Mouse (Mus musculus) left cerebral cortex, adult 8-10 months (tissue): ENCODE data around the gene Cnot2. TPM values are rescaled to one million over a fixed set of nuclear protein-coding genes. Genes with fewer than 3 reads are reported as not detected.

ENCODE experiments used
- DNase-seq, 2 experiments: peaks; one replicate each; pipeline ENCODE4 v3.0.0; 2022; ENCODE audit warnings: low spot score in 2 of 2
- total RNA-seq, 4 experiments: library from RNA; stranded (reverse); gene quantifications; 2 replicates each; pipeline ENCODE4 v1.2.4; 2022

The Cnot2 gene
- total RNA-seq, 4 experiments from 2014 or later = 59.7 to 64.9 (median 61.3) TPM

- no peak for DNase-seq
Observed at GRCm38 (mm10) chr10:116481917-116482316, 99.4 kb downstream of the Cnot2 start.

- DNase-seq = no peak
Observed at GRCm38 (mm10) chr10:116480988-116481387, 100.3 kb downstream of the Cnot2 start.

- DNase-seq = no peak
Observed at GRCm38 (mm10) chr10:116476559-116476958, 104.8 kb downstream of the Cnot2 start.

GRCm38 (mm10) chr10:116475725-116476124, 105.6 kb downstream of the Cnot2 start:
- DNase-seq = no peak

- DNase-seq = peak in 1 of 2 experiments; percentile 59
Observed at GRCm38 (mm10) chr10:116473759-116474549, 107.4 kb downstream of the Cnot2 start, which contains the start of gene Kcnmb4. Kcnmb4 (minus strand) TSS chr10:116473878.

GRCm38 (mm10) chr10:116473071-116473758, 108.1 kb downstream of the Cnot2 start:
- peak in 1 of 2 experiments; percentile 37 for DNase-seq

GRCm38 (mm10) chr10:116472579-116472978, 108.7 kb downstream of the Cnot2 start:
- no peak for DNase-seq

GRCm38 (mm10) chr10:116470306-116470925, 110.9 kb downstream of the Cnot2 start:
- DNase-seq = no peak

GRCm38 (mm10) chr10:116468094-116468493, 113.2 kb downstream of the Cnot2 start:
- no peak for DNase-seq

- DNase-seq = no peak
Observed at GRCm38 (mm10) chr10:116463753-116464345, 117.5 kb downstream of the Cnot2 start.

- DNase-seq = no peak
Observed at GRCm38 (mm10) chr10:116461443-116461842, 119.9 kb downstream of the Cnot2 start.

GRCm38 (mm10) chr10:116458786-116459185, 122.5 kb downstream of the Cnot2 start:
- peak in 1 of 2 experiments; percentile 28 for DNase-seq

GRCm38 (mm10) chr10:116452771-116453170, 128.5 kb downstream of the Cnot2 start:
- DNase-seq = no peak

GRCm38 (mm10) chr10:116450621-116451020, 130.7 kb downstream of the Cnot2 start:
- no peak for DNase-seq

- DNase-seq = no peak
Observed at GRCm38 (mm10) chr10:116448166-116448565, 133.1 kb downstream of the Cnot2 start.

GRCm38 (mm10) chr10:116447176-116447575, 134.1 kb downstream of the Cnot2 start:
- no peak for DNase-seq

GRCm38 (mm10) chr10:116446040-116446439, 135.3 kb downstream of the Cnot2 start:
- no peak for DNase-seq

GRCm38 (mm10) chr10:116444826-116445225, 136.5 kb downstream of the Cnot2 start:
- DNase-seq = no peak

- no peak for DNase-seq
Observed at GRCm38 (mm10) chr10:116444371-116444770, 136.9 kb downstream of the Cnot2 start.

- DNase-seq = no peak
Observed at GRCm38 (mm10) chr10:116440946-116441345, 140.4 kb downstream of the Cnot2 start.

GRCm38 (mm10) chr10:116440088-116440487, 141.2 kb downstream of the Cnot2 start:
- no peak for DNase-seq

- DNase-seq = no peak
Observed at GRCm38 (mm10) chr10:116435455-116435854, 145.9 kb downstream of the Cnot2 start.
